Mouse (Mus musculus) limb, embryonic 15.5 days (tissue): ENCODE data around the gene Galntl5. TPM values are rescaled to one million over a fixed set of nuclear protein-coding genes. Genes with fewer than 3 reads are reported as not detected.

Source experiments
- ATAC-seq: fragments of 200-750 bp; cut with Nextera tagmentation; 2 replicates; pipeline ENCODE4 v1.8.0; 2017; ENCODE audit warnings: low read depth, moderate TSS enrichment; ENCODE audit not compliant: insufficient number of reproducible peaks, low FRiP score, low TSS enrichment
- H3K27ac ChIP-seq: fragments of 300-500 bp; sonication (generic); 2 replicates; pipeline ENCODE4 v1.5.1; 2015; ENCODE audit warnings: moderate library complexity, mild to moderate bottlenecking, inconsistent platforms
- H3K27me3 ChIP-seq: fragments of 300-500 bp; sonication (generic); 2 replicates; pipeline ENCODE4 v1.6.1; 2015; ENCODE audit warnings: inconsistent platforms
- H3K36me3 ChIP-seq: fragments of 300-500 bp; sonication (generic); 2 replicates; pipeline ENCODE4 v1.6.1; 2015; ENCODE audit warnings: inconsistent platforms
- H3K4me1 ChIP-seq: fragments of 300-500 bp; sonication (generic); 2 replicates; pipeline ENCODE4 v1.6.1; 2015; ENCODE audit warnings: inconsistent platforms
- H3K4me2 ChIP-seq: fragments of 300-500 bp; sonication (generic); 2 replicates; pipeline ENCODE4 v1.6.1; 2015; ENCODE audit warnings: mild to moderate bottlenecking, inconsistent platforms
- H3K4me3 ChIP-seq: fragments of 300-500 bp; sonication (generic); 2 replicates; pipeline ENCODE4 v1.5.1; 2015; ENCODE audit warnings: mild to moderate bottlenecking, inconsistent platforms
- H3K9ac ChIP-seq: fragments of 300-500 bp; sonication (generic); 2 replicates; pipeline ENCODE4 v1.6.1; 2015; ENCODE audit warnings: inconsistent platforms
- H3K9me3 ChIP-seq: fragments of 300-500 bp; sonication (generic); 2 replicates; pipeline ENCODE4 v1.6.1; 2016; ENCODE audit warnings: inconsistent platforms
- WGBS: fragments of 180-500 bp; shearing (Covaris S2); methylation state at CpG from one replicate; pipeline ENCODE4 v1.1.7; 2015; 5-methylcytosine and 5-hydroxymethylcytosine counted together
- polyA plus RNA-seq: library from polyadenylated mRNA; unstranded; fragments of >200 nt; fragmentation: Nextera tagmentation; extraction: Ambion mirVana; gene quantifications from 2 replicates; pipeline ENCODE4 v1.2.1, GENCODE M21; 2015

Gene Galntl5
- not detected in 2 replicates for polyA plus RNA-seq

GRCm38 (mm10) chr5:25181004-25181531, at the start of gene Galntl5:
Gene Galntl5, plus strand, starts transcription at chr5:25181460.
- no peaks in the 10 kb centered on the region for H3K4me1 ChIP-seq
- no peaks in the 10 kb centered on the region for H3K9me3 ChIP-seq
- no peak within 1 kb of the TSS for H3K9ac ChIP-seq
- no peaks in the 10 kb centered on the region for H3K36me3 ChIP-seq
- H3K27me3 ChIP-seq, result no peaks in the 10 kb centered on the region
- no peak within 1 kb of the TSS for H3K4me2 ChIP-seq
- no peak; the same call in 1 of the 2 replicates for ATAC-seq
- 83% methylated on average over 1 of the region's 1 CpGs for WGBS
- no peak within 1 kb of the TSS for H3K27ac ChIP-seq
- H3K4me3 ChIP-seq, result no peak within 1 kb of the TSS

- Histone ChIP-seq H3K4me1 (no peaks in the 10 kb centered on the region), H3K4me3 (no peak overlapping the region), H3K9me3 (no peaks in the 10 kb centered on the region), H3K27ac (no peak overlapping the region), H3K27me3 (no peaks in the 10 kb centered on the region), H3K36me3 (no peaks in the 10 kb centered on the region), H3K9ac (no peak overlapping the region), H3K4me2 (no peak overlapping the region)
- no peak for ATAC-seq
- 69% methylated on average over 7 of the region's 7 CpGs for WGBS
These were observed 34.6 kb upstream of the Galntl5 start for GRCm38 (mm10) chr5:25146705-25147104.

GRCm38 (mm10) chr5:25149331-25149965, 31.8 kb upstream of the Galntl5 start:
- no peaks in the 10 kb centered on the region for H3K27me3 ChIP-seq
- 74% methylated on average over 2 of the region's 2 CpGs for WGBS
- H3K9me3 ChIP-seq, result no peaks in the 10 kb centered on the region
- no peak overlapping the region for H3K4me2 ChIP-seq
- no peak overlapping the region for H3K9ac ChIP-seq
- H3K36me3 ChIP-seq, result no peaks in the 10 kb centered on the region
- ATAC-seq, result no peak
- no peaks in the 10 kb centered on the region for H3K4me1 ChIP-seq
- no peak overlapping the region for H3K4me3 ChIP-seq
- no peak overlapping the region for H3K27ac ChIP-seq

GRCm38 (mm10) chr5:25153491-25153890, 27.8 kb upstream of the Galntl5 start:
- 88% methylated on average over 2 of the region's 2 CpGs for WGBS
- H3K4me1 ChIP-seq, result no peaks in the 10 kb centered on the region
- H3K9ac ChIP-seq, result no peak overlapping the region

GRCm38 (mm10) chr5:25153996-25154395, 27.3 kb upstream of the Galntl5 start:
- Histone ChIP-seq H3K9me3 (no peaks in the 10 kb centered on the region), H3K27me3 (no peaks in the 10 kb centered on the region), H3K4me3 (no peak overlapping the region), H3K4me2 (no peak overlapping the region), H3K27ac (no peak overlapping the region), H3K36me3 (no peaks in the 10 kb centered on the region), H3K4me1 (no peaks in the 10 kb centered on the region), H3K9ac (no peak overlapping the region)
- ATAC-seq, result no peak
- WGBS, result 74% methylated on average over 3 of the region's 3 CpGs

More at GRCm38 (mm10) chr5:25153491-25153890, 27.8 kb upstream of the Galntl5 start:
- Histone ChIP-seq H3K27ac (no peak overlapping the region), H3K36me3 (no peaks in the 10 kb centered on the region), H3K4me2 (no peak overlapping the region), H3K27me3 (no peaks in the 10 kb centered on the region), H3K9me3 (no peaks in the 10 kb centered on the region), H3K4me3 (no peak overlapping the region)
- no peak for ATAC-seq

- no peak for ATAC-seq
- WGBS, result 82% methylated on average over 4 of the region's 4 CpGs
These were observed 26.4 kb upstream of the Galntl5 start for GRCm38 (mm10) chr5:25154823-25155222.

GRCm38 (mm10) chr5:25155351-25155750, 25.9 kb upstream of the Galntl5 start:
- ATAC-seq, result no peak
- Histone ChIP-seq H3K4me2 (no peak overlapping the region), H3K27me3 (no peaks in the 10 kb centered on the region), H3K4me1 (no peaks in the 10 kb centered on the region), H3K27ac (no peak overlapping the region), H3K9ac (no peak overlapping the region), H3K4me3 (no peak overlapping the region), H3K36me3 (no peaks in the 10 kb centered on the region), H3K9me3 (no peaks in the 10 kb centered on the region)
- 85% methylated on average over 3 of the region's 3 CpGs for whole genome bisulfite sequencing

More at GRCm38 (mm10) chr5:25154823-25155222, 26.4 kb upstream of the Galntl5 start:
- H3K9me3 ChIP-seq, result no peaks in the 10 kb centered on the region
- H3K36me3 ChIP-seq, result no peaks in the 10 kb centered on the region
- no peak overlapping the region for H3K9ac ChIP-seq
- no peaks in the 10 kb centered on the region for H3K27me3 ChIP-seq
- H3K4me3 ChIP-seq, result no peak overlapping the region
- H3K4me1 ChIP-seq, result no peaks in the 10 kb centered on the region
- no peak overlapping the region for H3K27ac ChIP-seq
- no peak overlapping the region for H3K4me2 ChIP-seq

GRCm38 (mm10) chr5:25157136-25157535, 24.1 kb upstream of the Galntl5 start:
- H3K27me3 ChIP-seq, result no peaks in the 10 kb centered on the region
- 36% methylated on average over 4 of the region's 4 CpGs for WGBS
- no peak for ATAC-seq
- H3K9ac ChIP-seq, result no peak overlapping the region
- H3K4me2 ChIP-seq, result no peak overlapping the region
- H3K4me1 ChIP-seq, result no peaks in the 10 kb centered on the region
- no peaks in the 10 kb centered on the region for H3K9me3 ChIP-seq
- H3K27ac ChIP-seq, result no peak overlapping the region
- no peaks in the 10 kb centered on the region for H3K36me3 ChIP-seq
- H3K4me3 ChIP-seq, result no peak overlapping the region

- no peak overlapping the region for H3K4me3 ChIP-seq
- H3K9me3 ChIP-seq, result no peaks in the 10 kb centered on the region
- no peak for ATAC-seq
- no peaks in the 10 kb centered on the region for H3K27me3 ChIP-seq
- H3K27ac ChIP-seq, result no peak overlapping the region
- H3K4me2 ChIP-seq, result no peak overlapping the region
- 33% methylated on average over 11 of the region's 11 CpGs for WGBS
- H3K36me3 ChIP-seq, result no peaks in the 10 kb centered on the region
- H3K4me1 ChIP-seq, result no peaks in the 10 kb centered on the region
- no peak overlapping the region for H3K9ac ChIP-seq
These were observed 20.7 kb upstream of the Galntl5 start for GRCm38 (mm10) chr5:25160515-25160914.

GRCm38 (mm10) chr5:25162981-25163380, 18.3 kb upstream of the Galntl5 start:
- Histone ChIP-seq H3K4me1 (no peaks in the 10 kb centered on the region), H3K4me2 (no peak overlapping the region), H3K36me3 (no peaks in the 10 kb centered on the region), H3K9ac (no peak overlapping the region), H3K9me3 (no peaks in the 10 kb centered on the region), H3K27me3 (no peaks in the 10 kb centered on the region), H3K27ac (no peak overlapping the region), H3K4me3 (no peak overlapping the region)
- ATAC-seq, result no peak
- WGBS, result 71% methylated on average over 4 of the region's 4 CpGs

- no peak for ATAC-seq
- 90% methylated on average over 3 of the region's 3 CpGs for WGBS
These were observed 17.3 kb upstream of the Galntl5 start for GRCm38 (mm10) chr5:25163938-25164337.

GRCm38 (mm10) chr5:25164341-25164740, 16.9 kb upstream of the Galntl5 start:
- WGBS, result 79% methylated on average over 1 of the region's 1 CpGs
- H3K4me1 ChIP-seq, result no peaks in the 10 kb centered on the region
- no peak for ATAC-seq
- no peak overlapping the region for H3K4me2 ChIP-seq
- H3K27ac ChIP-seq, result no peak overlapping the region
- H3K9me3 ChIP-seq, result no peaks in the 10 kb centered on the region
- H3K9ac ChIP-seq, result no peak overlapping the region
- H3K36me3 ChIP-seq, result no peaks in the 10 kb centered on the region
- H3K4me3 ChIP-seq, result no peak overlapping the region
- no peaks in the 10 kb centered on the region for H3K27me3 ChIP-seq

More at GRCm38 (mm10) chr5:25163938-25164337, 17.3 kb upstream of the Galntl5 start:
- Histone ChIP-seq H3K4me1 (no peaks in the 10 kb centered on the region), H3K4me3 (no peak overlapping the region), H3K27me3 (no peaks in the 10 kb centered on the region), H3K9ac (no peak overlapping the region), H3K36me3 (no peaks in the 10 kb centered on the region), H3K27ac (no peak overlapping the region), H3K9me3 (no peaks in the 10 kb centered on the region), H3K4me2 (no peak overlapping the region)
